Mouse (Mus musculus) liver, adult 2 months (tissue): Measurements from ENCODE around the gene 0610040J01Rik. TPM values are rescaled to one million over a fixed set of nuclear protein-coding genes. Genes with fewer than 3 reads are reported as not detected.

ENCODE experiments used
- DNase-seq: peaks from one replicate; pipeline ENCODE4 v3.0.0-alpha.2; 2011; ENCODE audit warnings: low read depth, low spot score; ENCODE audit errors: extremely low read depth
- H3K27ac ChIP-seq: fragments of 200-500 bp; replicated peaks from 2 replicates; pipeline ENCODE4 v1.5.1; 2012; ENCODE audit warnings: low read depth, mild to moderate bottlenecking, control low read depth, inconsistent platforms, low read length; ENCODE audit not compliant: insufficient read depth
- H3K27me3 ChIP-seq: fragments of 200-500 bp; 2 replicates; pipeline ENCODE4 v1.6.1; 2012; ENCODE audit warnings: mild to moderate bottlenecking, moderate library complexity, low read length, inconsistent platforms; ENCODE audit not compliant: control insufficient read depth, insufficient read depth
- H3K36me3 ChIP-seq: fragments of 200-500 bp; 2 replicates; pipeline ENCODE4 v1.6.1; 2012; ENCODE audit warnings: low read length, inconsistent platforms; ENCODE audit not compliant: control insufficient read depth, insufficient read depth
- H3K4me1 ChIP-seq: fragments of 200-500 bp; 2 replicates; pipeline ENCODE4 v1.6.1; 2011; ENCODE audit warnings: low read length; ENCODE audit not compliant: control insufficient read depth, insufficient read depth
- H3K4me3 ChIP-seq: fragments of 200-500 bp; 2 replicates; pipeline ENCODE4 v1.5.1; 2011; ENCODE audit warnings: low read depth, mild to moderate bottlenecking, control low read depth, low read length, moderate library complexity; ENCODE audit not compliant: insufficient read depth
- H3K79me2 ChIP-seq: fragments of 200-500 bp; 2 replicates; pipeline ENCODE4 v1.6.1; 2012; ENCODE audit warnings: inconsistent platforms, mild to moderate bottlenecking, low read length, moderate library complexity; ENCODE audit not compliant: control insufficient read depth, insufficient read depth
- H3K9ac ChIP-seq: fragments of 200-500 bp; 2 replicates; pipeline ENCODE4 v1.6.1; 2012; ENCODE audit warnings: low read depth, mild to moderate bottlenecking, control low read depth, inconsistent platforms, low read length
- CTCF ChIP-seq: fragments of 200-500 bp; IDR thresholded peaks from 2 replicates; pipeline ENCODE4 v1.5.1; 2011; ENCODE audit warnings: low read depth, low read length, control low read depth
- POLR2A ChIP-seq: fragments of 200-500 bp; IDR thresholded peaks from 2 replicates; pipeline ENCODE4 v1.6.1; 2011; ENCODE audit warnings: low read length, control low read depth; ENCODE audit not compliant: insufficient read depth; ENCODE audit errors: extremely low read depth
- WGBS: fragments of 180-500 bp; shearing (Covaris S2); methylation state at CpG from one replicate; pipeline ENCODE4 v1.1.7; 2018; 5-methylcytosine and 5-hydroxymethylcytosine counted together
- polyA plus RNA-seq: library from polyadenylated mRNA; depleted of rRNA; stranded (reverse); fragments of >200 nt; gene quantifications from 2 replicates; pipeline ENCODE4 v1.2.3, GENCODE M21; 2012
- total RNA-seq: library from RNA; depleted of rRNA; stranded (reverse); fragments of >200 nt; gene quantifications from 2 replicates; pipeline ENCODE4 v1.2.3, GENCODE M21; 2014

Gene 0610040J01Rik
- total and polyA plus RNA-seq, 2 experiments: 20.9 to 32.2 TPM

GRCm38 (mm10) chr5:63858901-63859300 lies 46.7 kb downstream of the 0610040J01Rik start:
- Histone ChIP-seq H3K4me3 (no peak overlapping the region), H3K79me2 (peaks cover 15% of the 10 kb centered on the region; the same call in 1 of the 2 replicates), H3K36me3 (no peaks in the 10 kb centered on the region; the same call in 1 of the 2 replicates), H3K4me1 (no peaks in the 10 kb centered on the region), H3K27ac (no peak overlapping the region), H3K9ac (no peak overlapping the region), H3K27me3 (no peaks in the 10 kb centered on the region)
- WGBS: 84% methylated on average over 8 of the region's 8 CpGs
- no peak for DNase-seq
- TF ChIP-seq CTCF (no peak), POLR2A (no peak)

DNA sequence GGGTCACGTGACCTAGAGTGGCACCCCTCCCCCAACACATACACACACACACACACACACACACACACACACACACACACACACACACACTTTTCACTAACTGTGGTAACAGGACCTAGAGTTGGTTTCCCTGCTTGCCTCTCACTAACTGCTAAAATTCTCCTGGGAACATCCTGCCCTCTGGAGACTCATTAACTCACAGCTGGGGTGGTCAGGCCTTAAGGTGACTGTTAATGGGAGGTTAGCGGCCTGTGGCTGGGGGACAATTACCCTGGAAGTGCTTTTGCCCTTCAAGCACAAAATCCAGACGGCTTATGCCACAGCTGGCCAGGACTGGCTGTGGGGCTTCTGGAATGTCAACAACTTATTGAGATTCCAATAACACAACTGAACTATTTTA lies 55.3 kb downstream of the 0610040J01Rik start:
- TF ChIP-seq POLR2A: no peak
- TF ChIP-seq CTCF: no peak
- Histone ChIP-seq H3K79me2 (peaks cover 7% of the 10 kb centered on the region; the same call in 1 of the 2 replicates), H3K9ac (no peak overlapping the region), H3K27me3 (no peaks in the 10 kb centered on the region), H3K27ac (no peak overlapping the region), H3K4me3 (no peak overlapping the region), H3K4me1 (peaks cover 2% of the 10 kb centered on the region; the same call in 1 of the 2 replicates), H3K36me3 (no peaks in the 10 kb centered on the region)
- 29% methylated on average over 3 of the region's 3 CpGs for WGBS
- DNase-seq: no peak

- Histone ChIP-seq H3K36me3 (no peaks in the 10 kb centered on the region), H3K79me2 (peaks cover 7% of the 10 kb centered on the region; the same call in 1 of the 2 replicates), H3K4me1 (no peaks in the 10 kb centered on the region; the same call in 1 of the 2 replicates), H3K9ac (no peak overlapping the region), H3K27me3 (no peaks in the 10 kb centered on the region), H3K4me3 (no peak overlapping the region), H3K27ac (no peak overlapping the region)
- TF ChIP-seq POLR2A (no peak), CTCF (no peak)
- WGBS: 83% methylated on average over 17 of the region's 17 CpGs
- DNase-seq: no peak
Observed at GRCm38 (mm10) chr5:63872176-63872932, 60.2 kb downstream of the 0610040J01Rik start.

DNA sequence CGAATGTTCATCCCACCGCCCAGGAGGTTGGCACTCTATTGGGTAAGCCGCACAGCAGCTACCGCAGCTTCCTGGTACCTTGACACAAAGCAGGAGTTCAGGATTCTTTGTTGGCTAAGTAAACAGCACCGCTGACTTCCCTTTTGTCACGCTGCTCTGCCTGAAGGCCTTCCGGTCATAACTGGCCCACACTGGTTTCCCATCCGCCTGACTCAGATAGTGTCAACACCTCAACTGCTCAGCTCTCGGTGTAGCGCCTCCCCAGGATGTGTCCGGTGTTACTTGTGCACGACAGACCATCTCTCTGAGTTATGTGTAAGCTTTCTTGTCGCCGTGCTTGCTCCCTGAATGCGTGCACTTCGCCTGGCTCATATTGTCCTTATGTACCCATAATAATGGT lies 62.7 kb downstream of the 0610040J01Rik start:
- Histone ChIP-seq H3K9ac (no peak overlapping the region), H3K27ac (no peak overlapping the region), H3K79me2 (no peaks in the 10 kb centered on the region; the same call in 1 of the 2 replicates), H3K36me3 (no peaks in the 10 kb centered on the region), H3K4me3 (no peak overlapping the region), H3K4me1 (no peaks in the 10 kb centered on the region), H3K27me3 (no peaks in the 10 kb centered on the region)
- peak; percentile 53 for DNase-seq
- TF ChIP-seq CTCF: peak; percentile 32
- TF ChIP-seq POLR2A: no peak
- WGBS: 42% methylated on average over 16 of the region's 16 CpGs

GRCm38 (mm10) chr5:63876081-63876480 lies 63.9 kb downstream of the 0610040J01Rik start:
- Histone ChIP-seq H3K9ac (no peak overlapping the region), H3K79me2 (no peaks in the 10 kb centered on the region; the same call in 1 of the 2 replicates), H3K4me1 (no peaks in the 10 kb centered on the region), H3K27ac (no peak overlapping the region), H3K4me3 (no peak overlapping the region), H3K36me3 (no peaks in the 10 kb centered on the region), H3K27me3 (no peaks in the 10 kb centered on the region)
- TF ChIP-seq POLR2A (no peak), CTCF (no peak)
- no peak for DNase-seq
- 87% methylated on average over 4 of the region's 4 CpGs for WGBS

DNA sequence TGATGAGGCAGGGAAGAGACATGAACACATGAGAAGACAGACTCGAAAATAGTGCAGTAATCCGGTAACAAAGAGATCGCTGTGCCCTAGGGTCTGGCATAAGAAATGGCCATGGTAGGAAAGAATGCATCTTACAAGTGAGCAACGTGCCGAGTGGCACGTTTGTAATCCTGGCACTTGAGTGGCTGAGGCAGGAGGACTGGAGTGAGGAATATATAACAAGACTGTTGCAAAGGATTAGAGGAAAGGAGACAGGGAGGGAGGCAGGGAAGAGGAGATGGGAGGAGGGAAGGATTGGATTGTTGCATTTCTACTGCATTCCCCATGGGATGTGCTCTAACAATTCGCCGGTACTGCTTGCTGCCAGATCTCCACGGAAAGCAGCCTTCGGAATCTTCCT lies 66.9 kb downstream of the 0610040J01Rik start:
- DNase-seq: no peak
- H3K79me2 ChIP-seq: no peaks in the 10 kb centered on the region
- H3K4me1 ChIP-seq: no peaks in the 10 kb centered on the region
- H3K27me3 ChIP-seq: no peaks in the 10 kb centered on the region
- no peak for TF ChIP-seq POLR2A
- no peak for TF ChIP-seq CTCF
- H3K27ac ChIP-seq: no peak overlapping the region
- H3K4me3 ChIP-seq: no peak overlapping the region
- WGBS: 91% methylated on average over 10 of the region's 10 CpGs
- H3K9ac ChIP-seq: no peak overlapping the region
- no peaks in the 10 kb centered on the region for H3K36me3 ChIP-seq
